Mouse (Mus musculus): ENCODE measurements around the gene Stap2. TPM values are rescaled to one million over a fixed set of nuclear protein-coding genes. Genes with fewer than 3 reads are reported as not detected.

Gene Stap2
- polyA plus RNA-seq, 1 experiment: not detected

- peaks cover 68% of the 10 kb centered on the region for H3K4me1 ChIP-seq (ENCODE audit: control insufficient read depth)
- H3K4me3 ChIP-seq (replicated peaks): peak within 1 kb of the TSS; percentile 70
- no peaks in the 10 kb centered on the region for H3K27me3 ChIP-seq (ENCODE audit: control insufficient read depth)
- H3K36me3 ChIP-seq (ENCODE audit: control insufficient read depth): peaks cover 35% of the 10 kb centered on the region
- no peak for TF ChIP-seq TAL1 (IDR thresholded peaks at IDR 0.05; ENCODE audit: low read length)
- no peak for TF ChIP-seq GATA1 (IDR thresholded peaks at IDR 0.05; ENCODE audit: low read length)
- no peaks in the 10 kb centered on the region for H3K9me3 ChIP-seq (ENCODE audit: control insufficient read depth, low read length)
Measured at GRCm38 (mm10) chr17:56036176-56036900, 31.0 kb upstream of the Stap2 start, which contains the start of gene Sh3gl1. TSS of gene Sh3gl1 (minus strand) at chr17:56036635.

GRCm38 (mm10) chr17:56035216-56035615 lies 29.8 kb upstream of the Stap2 start:
- TF ChIP-seq TAL1 (IDR thresholded peaks at IDR 0.05; ENCODE audit: low read length) (no peak), GATA1 (IDR thresholded peaks at IDR 0.05; ENCODE audit: low read length) (no peak)
- Histone ChIP-seq H3K9me3 (ENCODE audit: control insufficient read depth, low read length) (no peaks in the 10 kb centered on the region), H3K4me3 (replicated peaks) (peak overlapping the region; percentile 70), H3K27me3 (ENCODE audit: control insufficient read depth) (no peaks in the 10 kb centered on the region), H3K36me3 (ENCODE audit: control insufficient read depth) (peaks cover 46% of the 10 kb centered on the region), H3K4me1 (ENCODE audit: control insufficient read depth) (peaks cover 72% of the 10 kb centered on the region)

- no peak for TF ChIP-seq TAL1 (IDR thresholded peaks at IDR 0.05; ENCODE audit: low read length)
- Histone ChIP-seq H3K4me3 (replicated peaks) (peak overlapping the region; percentile 70), H3K27me3 (ENCODE audit: control insufficient read depth) (no peaks in the 10 kb centered on the region), H3K36me3 (ENCODE audit: control insufficient read depth) (peaks cover 49% of the 10 kb centered on the region), H3K4me1 (ENCODE audit: control insufficient read depth) (peaks cover 75% of the 10 kb centered on the region), H3K9me3 (ENCODE audit: control insufficient read depth, low read length) (no peaks in the 10 kb centered on the region)
Measured at GRCm38 (mm10) chr17:56034726-56035100, 29.3 kb upstream of the Stap2 start.

- Histone ChIP-seq H3K27me3 (ENCODE audit: control insufficient read depth) (no peaks in the 10 kb centered on the region), H3K4me3 (replicated peaks) (peak overlapping the region; percentile 70), H3K36me3 (ENCODE audit: control insufficient read depth) (peaks cover 55% of the 10 kb centered on the region), H3K9me3 (ENCODE audit: control insufficient read depth, low read length) (no peaks in the 10 kb centered on the region), H3K4me1 (ENCODE audit: control insufficient read depth) (peaks cover 77% of the 10 kb centered on the region)
- TF ChIP-seq TAL1 (IDR thresholded peaks at IDR 0.05; ENCODE audit: low read length) (no peak), GATA1 (IDR thresholded peaks at IDR 0.05; ENCODE audit: low read length) (no peak)
Measured at GRCm38 (mm10) chr17:56034040-56034725, 28.8 kb upstream of the Stap2 start.

- no peaks in the 10 kb centered on the region for H3K9me3 ChIP-seq (ENCODE audit: control insufficient read depth, low read length)
- peaks cover 68% of the 10 kb centered on the region for H3K36me3 ChIP-seq (ENCODE audit: control insufficient read depth)
- TF ChIP-seq TAL1 (IDR thresholded peaks at IDR 0.05; ENCODE audit: low read length): no peak
- no peak for TF ChIP-seq GATA1 (IDR thresholded peaks at IDR 0.05; ENCODE audit: low read length)
- peaks cover 70% of the 10 kb centered on the region for H3K4me1 ChIP-seq (ENCODE audit: control insufficient read depth)
- no peak overlapping the region for H3K4me3 ChIP-seq (replicated peaks)
- H3K27me3 ChIP-seq (ENCODE audit: control insufficient read depth): no peaks in the 10 kb centered on the region
Measured at GRCm38 (mm10) chr17:56032831-56033230, 27.4 kb upstream of the Stap2 start.

GRCm38 (mm10) chr17:56032127-56032733 lies 26.8 kb upstream of the Stap2 start:
- H3K27me3 ChIP-seq (ENCODE audit: control insufficient read depth): no peaks in the 10 kb centered on the region
- peaks cover 74% of the 10 kb centered on the region for H3K36me3 ChIP-seq (ENCODE audit: control insufficient read depth)
- peaks cover 68% of the 10 kb centered on the region for H3K4me1 ChIP-seq (ENCODE audit: control insufficient read depth)

GRCm38 (mm10) chr17:56031431-56031830 lies 26.0 kb upstream of the Stap2 start:
- no peaks in the 10 kb centered on the region for H3K27me3 ChIP-seq (ENCODE audit: control insufficient read depth)
- no peak overlapping the region for H3K4me3 ChIP-seq (replicated peaks)
- no peaks in the 10 kb centered on the region for H3K9me3 ChIP-seq (ENCODE audit: control insufficient read depth, low read length)
- TF ChIP-seq TAL1 (IDR thresholded peaks at IDR 0.05; ENCODE audit: low read length): no peak
- no peak for TF ChIP-seq GATA1 (IDR thresholded peaks at IDR 0.05; ENCODE audit: low read length)
- peaks cover 63% of the 10 kb centered on the region for H3K4me1 ChIP-seq (ENCODE audit: control insufficient read depth)
- H3K36me3 ChIP-seq (ENCODE audit: control insufficient read depth): peaks cover 82% of the 10 kb centered on the region

More at GRCm38 (mm10) chr17:56032127-56032733, 26.8 kb upstream of the Stap2 start:
- Histone ChIP-seq H3K9me3 (ENCODE audit: control insufficient read depth, low read length) (no peaks in the 10 kb centered on the region), H3K4me3 (replicated peaks) (no peak overlapping the region)
- TF ChIP-seq TAL1 (IDR thresholded peaks at IDR 0.05; ENCODE audit: low read length) (no peak), GATA1 (IDR thresholded peaks at IDR 0.05; ENCODE audit: low read length) (no peak)

- no peak overlapping the region for H3K4me3 ChIP-seq (replicated peaks)
- H3K36me3 ChIP-seq (ENCODE audit: control insufficient read depth): peaks cover 87% of the 10 kb centered on the region
- TF ChIP-seq GATA1 (IDR thresholded peaks at IDR 0.05; ENCODE audit: low read length): no peak
- no peak for TF ChIP-seq TAL1 (IDR thresholded peaks at IDR 0.05; ENCODE audit: low read length)
- H3K9me3 ChIP-seq (ENCODE audit: control insufficient read depth, low read length): no peaks in the 10 kb centered on the region
- H3K27me3 ChIP-seq (ENCODE audit: control insufficient read depth): no peaks in the 10 kb centered on the region
- H3K4me1 ChIP-seq (ENCODE audit: control insufficient read depth): peaks cover 66% of the 10 kb centered on the region
Measured at GRCm38 (mm10) chr17:56030919-56031318, 25.5 kb upstream of the Stap2 start.

GRCm38 (mm10) chr17:56030238-56030870 lies 25.0 kb upstream of the Stap2 start:
- Histone ChIP-seq H3K4me3 (replicated peaks) (no peak overlapping the region), H3K36me3 (ENCODE audit: control insufficient read depth) (peaks cover 91% of the 10 kb centered on the region), H3K4me1 (ENCODE audit: control insufficient read depth) (peaks cover 61% of the 10 kb centered on the region), H3K27me3 (ENCODE audit: control insufficient read depth) (no peaks in the 10 kb centered on the region), H3K9me3 (ENCODE audit: control insufficient read depth, low read length) (no peaks in the 10 kb centered on the region)
- no peak for TF ChIP-seq TAL1 (IDR thresholded peaks at IDR 0.05; ENCODE audit: low read length)
- TF ChIP-seq GATA1 (IDR thresholded peaks at IDR 0.05; ENCODE audit: low read length): no peak
